Mouse (Mus musculus) G1E (cell line): ENCODE measurements around the gene Svbp.

Experiments
- CTCF ChIP-seq: IDR thresholded peaks from 2 replicates; pipeline ENCODE4 v1.5.1; 2012; ENCODE audit warnings: low read depth, low read length, inconsistent platforms, mixed read lengths
- GATA1 ChIP-seq: IDR thresholded peaks from 2 replicates; pipeline ENCODE4 v1.6.1; 2012; ENCODE audit warnings: borderline replicate concordance, low read length, inconsistent platforms, mixed read lengths
- POLR2AphosphoS5 ChIP-seq: IDR thresholded peaks from 2 replicates; pipeline ENCODE4 v1.6.1; 2012; ENCODE audit warnings: low read depth, low read length, inconsistent platforms; ENCODE audit not compliant: insufficient replicate concordance
- TAL1 ChIP-seq: conservative IDR thresholded peaks from 2 replicates; pipeline ENCODE4 v1.6.1; 2012; ENCODE audit warnings: low read depth, low read length, inconsistent platforms, mixed read lengths

GRCm38 (mm10) chr4:119192757-119193156 is 2.3 kb upstream of the Svbp start:
- TF ChIP-seq CTCF (no peak), GATA1 (no peak), POLR2AphosphoS5 (no peak), TAL1 (no peak)
